Mouse (Mus musculus) kidney, postnatal 0 days (tissue): ENCODE data around the gene B230307C23Rik. TPM values are rescaled to one million over a fixed set of nuclear protein-coding genes. Genes with fewer than 3 reads are reported as not detected.

Experiments used
- ATAC-seq: fragments of 200-750 bp; cut with Nextera tagmentation; replicated peaks from 2 replicates; pipeline ENCODE4 v1.8.0; 2017; ENCODE audit warnings: low read depth, moderate number of reproducible peaks, moderate TSS enrichment, moderate library complexity; ENCODE audit not compliant: low FRiP score
- DNase-seq: peaks from one replicate; pipeline ENCODE4 v3.0.0-alpha.2; 2016; ENCODE audit warnings: low spot score
- H3K27ac ChIP-seq: fragments of 300-500 bp; sonication (generic); 2 replicates; pipeline ENCODE4 v1.5.1; 2014; ENCODE audit warnings: mild to moderate bottlenecking
- H3K27me3 ChIP-seq: fragments of 300-500 bp; sonication (generic); 2 replicates; pipeline ENCODE4 v1.6.1; 2014; ENCODE audit warnings: low read length, mixed read lengths; ENCODE audit not compliant: insufficient read depth
- H3K36me3 ChIP-seq: fragments of 300-500 bp; sonication (generic); 2 replicates; pipeline ENCODE4 v1.6.1; 2014; ENCODE audit warnings: low read length, mixed read lengths; ENCODE audit not compliant: insufficient read depth
- H3K4me1 ChIP-seq: fragments of 300-500 bp; sonication (generic); replicated peaks from 2 replicates; pipeline ENCODE4 v1.6.1; 2014; ENCODE audit warnings: antibody characterized with exemption, low read length, mixed read lengths; ENCODE audit not compliant: insufficient read depth
- H3K4me2 ChIP-seq: fragments of 300-500 bp; sonication (generic); 2 replicates; pipeline ENCODE4 v1.6.1; 2014; ENCODE audit warnings: mild to moderate bottlenecking, low read length, moderate library complexity, mixed read lengths
- H3K4me3 ChIP-seq: fragments of 300-500 bp; sonication (generic); replicated peaks from 2 replicates; pipeline ENCODE4 v1.5.1; 2014; ENCODE audit warnings: low read depth, low read length
- H3K9ac ChIP-seq: fragments of 300-500 bp; sonication (generic); 2 replicates; pipeline ENCODE4 v1.6.1; 2014; ENCODE audit warnings: low read depth, low read length
- H3K9me3 ChIP-seq: fragments of 300-500 bp; sonication (generic); replicated peaks from 2 replicates; pipeline ENCODE4 v1.6.1; 2016; ENCODE audit warnings: low read length, inconsistent platforms, mixed read lengths
- CTCF ChIP-seq: IDR thresholded peaks from 2 replicates; pipeline ENCODE4 v1.5.1; 2016; ENCODE audit warnings: antibody characterized with exemption, low read depth, mild to moderate bottlenecking, moderate library complexity
- WGBS: fragments of 180-500 bp; shearing (Covaris S2); extraction: QIAGEN DNeasy Blood & Tissue Kit; methylation state at CpG from one replicate; pipeline ENCODE4 v1.1.7; 2014; 5-methylcytosine and 5-hydroxymethylcytosine counted together
- polyA plus RNA-seq: library from polyadenylated mRNA; unstranded; fragments of >200 nt; fragmentation: Nextera tagmentation; extraction: Ambion mirVana; gene quantifications from 2 replicates; pipeline ENCODE4 v1.2.1, GENCODE M21; 2015

B230307C23Rik gene
- 22.4 and 27.9 TPM in 2 replicates for polyA plus RNA-seq

DNA sequence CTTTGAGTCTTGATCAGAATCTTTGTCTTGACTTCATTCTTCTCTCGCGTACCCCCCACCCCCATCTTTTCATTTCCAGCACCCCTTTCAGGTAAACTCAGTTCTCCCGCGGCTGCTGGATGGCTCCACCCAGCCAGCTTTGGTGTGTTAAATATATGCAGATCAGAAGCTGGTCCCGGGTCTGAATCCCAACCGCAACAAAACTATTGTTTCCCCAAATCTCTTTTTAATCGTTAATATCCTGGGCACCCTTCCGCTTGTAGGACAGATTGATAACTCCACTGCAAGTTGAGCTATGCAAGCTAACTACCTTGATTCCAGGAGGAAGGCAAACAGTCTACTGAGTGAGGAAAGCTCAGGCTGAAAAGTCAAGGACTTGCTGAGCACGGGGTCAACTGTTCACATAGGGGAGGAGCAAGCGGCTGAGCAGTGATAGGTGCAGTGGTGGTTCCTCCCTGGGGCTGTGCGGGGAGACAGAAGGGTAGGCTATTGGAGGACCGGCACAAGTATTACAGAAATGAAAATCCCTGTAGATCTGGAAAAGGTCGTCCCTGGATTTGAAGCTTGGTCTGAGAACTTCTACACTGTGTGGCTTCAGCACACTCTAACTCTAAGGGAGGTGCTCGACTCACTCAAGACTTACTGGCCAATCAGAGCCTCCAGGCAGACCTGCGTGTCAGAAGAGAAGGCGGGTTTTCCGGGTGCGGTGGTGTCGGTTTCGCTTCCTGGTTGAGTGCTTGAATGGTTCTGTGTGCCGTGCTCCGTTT lies at the start of gene B230307C23Rik:
B230307C23Rik (plus strand) TSS at position 700 of the 767 bp plus-strand sequence.
- peak within 1 kb of the TSS; percentile 49 for H3K4me3 ChIP-seq
- 4% methylated on average over 22 of the region's 22 CpGs for WGBS
- no peaks in the 10 kb centered on the region for H3K27me3 ChIP-seq
- H3K27ac ChIP-seq = peak within 1 kb of the TSS; percentile 90
- no peaks in the 10 kb centered on the region for H3K36me3 ChIP-seq
- DNase-seq (peak; percentile 97), ATAC-seq (peak; percentile 97)
- H3K4me2 ChIP-seq = peak within 1 kb of the TSS; percentile 58
- peak within 1 kb of the TSS; percentile 50 for H3K9ac ChIP-seq
- TF ChIP-seq CTCF = no peak
- peaks cover under 1% of the 10 kb centered on the region; the same call in 1 of the 2 replicates for H3K9me3 ChIP-seq
- H3K4me1 ChIP-seq = peaks cover 6% of the 10 kb centered on the region; the same call in 1 of the 2 replicates

GRCm38 (mm10) chr16:97948836-97949235 lies 48.3 kb upstream of the B230307C23Rik start:
- H3K9me3 ChIP-seq = no peaks in the 10 kb centered on the region
- H3K9ac ChIP-seq = no peak overlapping the region
- no peaks in the 10 kb centered on the region for H3K27me3 ChIP-seq
- peaks cover 35% of the 10 kb centered on the region for H3K36me3 ChIP-seq
- ATAC-seq (no peak), DNase-seq (no peak)
- H3K4me1 ChIP-seq = no peaks in the 10 kb centered on the region
- WGBS = 86% methylated on average over 4 of the region's 4 CpGs
- no peak for TF ChIP-seq CTCF
- no peak overlapping the region for H3K4me3 ChIP-seq
- no peak overlapping the region for H3K4me2 ChIP-seq
- H3K27ac ChIP-seq = no peak overlapping the region

DNA sequence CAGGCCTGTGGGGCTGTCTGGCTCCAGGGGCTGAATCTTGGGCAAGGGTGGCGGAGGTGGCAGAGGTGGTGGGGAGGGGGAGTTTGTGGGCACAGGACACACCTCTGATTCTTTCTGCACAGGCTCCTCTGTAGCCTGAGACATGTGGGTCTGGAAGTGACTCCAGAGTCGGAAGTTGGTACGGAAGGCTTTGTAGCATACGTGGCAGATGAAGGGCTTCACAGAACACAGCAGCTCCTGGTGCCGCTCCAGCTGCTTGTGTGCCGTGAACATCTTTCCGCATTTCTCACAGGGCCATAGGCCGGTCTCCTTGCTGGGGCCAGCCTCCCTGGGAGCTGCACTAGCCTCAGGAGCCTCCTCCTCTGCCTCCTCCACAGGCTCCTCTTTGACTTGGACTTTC lies 47.1 kb upstream of the B230307C23Rik start:
- no peak for ATAC-seq
- no peak for TF ChIP-seq CTCF
- over 99% methylated on average over 8 of the region's 8 CpGs for WGBS

DNA sequence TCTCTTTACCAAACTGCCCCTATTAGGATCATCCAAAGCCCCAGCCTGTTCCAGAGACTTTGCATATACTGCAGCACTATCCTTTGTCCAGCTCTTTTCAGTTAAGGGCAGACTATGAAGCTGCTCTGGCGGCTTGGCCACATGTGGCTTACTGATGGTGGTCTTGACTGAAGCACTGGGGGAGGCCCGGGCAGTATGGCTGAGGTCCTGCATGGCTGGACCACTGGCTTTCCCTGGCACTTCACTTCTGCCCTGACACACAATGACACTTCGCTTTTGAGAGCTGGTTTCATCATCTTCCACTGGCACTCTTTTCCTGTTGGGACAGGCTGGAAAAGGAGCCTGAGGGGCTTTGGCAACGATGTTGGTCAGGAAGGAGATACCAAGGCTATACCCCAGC lies 44.7 kb upstream of the B230307C23Rik start:
- H3K36me3 ChIP-seq = peaks cover 41% of the 10 kb centered on the region
- H3K4me1 ChIP-seq = no peaks in the 10 kb centered on the region
- WGBS = 93% methylated on average over 4 of the region's 4 CpGs
- no peaks in the 10 kb centered on the region for H3K27me3 ChIP-seq
- no peak overlapping the region for H3K27ac ChIP-seq
- ATAC-seq = no peak
- H3K9me3 ChIP-seq = no peaks in the 10 kb centered on the region
- DNase-seq = no peak
- H3K4me3 ChIP-seq = no peak overlapping the region
- H3K4me2 ChIP-seq = no peak overlapping the region
- TF ChIP-seq CTCF = no peak
- no peak overlapping the region for H3K9ac ChIP-seq

More for the DNA sequence above, 47.1 kb upstream of the B230307C23Rik start:
- H3K27ac ChIP-seq = no peak overlapping the region
- no peaks in the 10 kb centered on the region for H3K9me3 ChIP-seq
- H3K9ac ChIP-seq = no peak overlapping the region
- H3K4me3 ChIP-seq = no peak overlapping the region
- H3K36me3 ChIP-seq = peaks cover 35% of the 10 kb centered on the region
- no peak for DNase-seq
- H3K4me1 ChIP-seq = no peaks in the 10 kb centered on the region
- H3K4me2 ChIP-seq = no peak overlapping the region
- no peaks in the 10 kb centered on the region for H3K27me3 ChIP-seq

DNA sequence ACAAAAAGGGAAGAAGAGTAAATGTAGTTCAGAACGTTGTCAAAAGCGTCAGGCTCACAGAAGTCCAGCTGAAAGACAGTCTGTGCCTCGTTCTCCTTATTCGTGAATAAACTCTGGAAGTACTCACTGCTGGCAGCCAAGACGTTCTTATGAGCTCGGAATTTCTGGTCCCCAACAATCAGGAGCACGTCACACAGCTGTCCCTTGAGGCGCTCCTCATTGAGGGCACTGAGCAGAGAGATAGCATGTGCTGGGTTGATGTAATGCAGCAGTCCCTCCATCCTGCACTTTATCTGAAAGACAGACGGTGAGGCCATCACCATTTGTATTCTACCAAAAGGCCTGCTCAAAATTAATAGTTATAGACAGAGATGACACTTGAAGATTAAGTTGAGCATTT lies 44.3 kb upstream of the B230307C23Rik start:
- Histone ChIP-seq H3K27ac (no peak overlapping the region), H3K9ac (no peak overlapping the region), H3K4me1 (no peaks in the 10 kb centered on the region), H3K27me3 (no peaks in the 10 kb centered on the region), H3K4me2 (no peak overlapping the region), H3K36me3 (peaks cover 41% of the 10 kb centered on the region), H3K9me3 (no peaks in the 10 kb centered on the region), H3K4me3 (no peak overlapping the region)
- no peak for DNase-seq
- 90% methylated on average over 9 of the region's 9 CpGs for WGBS
- TF ChIP-seq CTCF = no peak
- ATAC-seq = no peak

- H3K36me3 ChIP-seq = peaks cover 41% of the 10 kb centered on the region
- ATAC-seq (no peak), DNase-seq (no peak)
- no peaks in the 10 kb centered on the region for H3K27me3 ChIP-seq
- no peaks in the 10 kb centered on the region for H3K4me1 ChIP-seq
- WGBS = 90% methylated on average over 2 of the region's 2 CpGs
- no peak for TF ChIP-seq CTCF
- H3K9me3 ChIP-seq = no peaks in the 10 kb centered on the region
- no peak overlapping the region for H3K4me3 ChIP-seq
- H3K9ac ChIP-seq = no peak overlapping the region
- no peak overlapping the region for H3K4me2 ChIP-seq
- H3K27ac ChIP-seq = no peak overlapping the region
Measured at GRCm38 (mm10) chr16:97953300-97953699, 43.8 kb upstream of the B230307C23Rik start.

- H3K27me3 ChIP-seq = no peaks in the 10 kb centered on the region
- WGBS = 76% methylated on average over 2 of the region's 2 CpGs
- ATAC-seq (no peak), DNase-seq (no peak)
- no peak overlapping the region for H3K4me3 ChIP-seq
- no peaks in the 10 kb centered on the region for H3K9me3 ChIP-seq
- no peak overlapping the region for H3K9ac ChIP-seq
- TF ChIP-seq CTCF = no peak
- peaks cover 6% of the 10 kb centered on the region; the same call in 1 of the 2 replicates for H3K4me1 ChIP-seq
- H3K36me3 ChIP-seq = peaks cover 24% of the 10 kb centered on the region
- H3K27ac ChIP-seq = no peak overlapping the region
- H3K4me2 ChIP-seq = no peak overlapping the region
Measured at GRCm38 (mm10) chr16:97956011-97956410, 41.1 kb upstream of the B230307C23Rik start.
